Mouse (Mus musculus): ENCODE measurements around the gene Olfr457.

- TF ChIP-seq TAL1 (IDR thresholded peaks at IDR 0.05; ENCODE audit: low read length) (no peak), GATA1 (IDR thresholded peaks at IDR 0.05; ENCODE audit: low read length) (no peak)
Observed at GRCm38 (mm10) chr6:42513461-42513860, 37.3 kb upstream of the Olfr457 start.
